Mouse (Mus musculus): ENCODE measurements at regions not wholly inside any gene's neighbourhood (a gene's known extent, or its start where the extent isn't known, plus 50 kb on each side); places are given as distances from the start of the nearest gene placed in this dataset.

DNA sequence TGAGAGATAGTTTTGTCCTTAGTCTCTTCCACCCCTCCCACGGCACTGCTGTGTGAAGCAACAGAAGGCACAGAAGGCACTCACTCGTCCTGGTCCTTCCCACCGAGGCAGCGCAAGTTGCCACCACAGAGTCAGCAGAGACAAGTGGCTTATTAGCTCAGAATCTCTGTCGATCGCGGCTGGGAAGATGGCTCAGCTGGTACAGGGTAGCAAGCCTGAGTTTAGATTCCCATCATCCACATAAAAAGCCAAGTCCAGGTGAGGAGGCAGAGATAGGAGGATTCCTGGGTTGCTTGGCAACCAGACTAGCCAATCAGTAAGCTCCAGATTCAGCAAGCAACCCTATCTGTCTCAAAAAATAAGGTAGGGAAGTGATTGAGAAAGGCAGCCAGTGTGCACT lies 55.0 kb upstream of the Zfp706 start:
- Histone ChIP-seq H3K4me3 (replicated peaks; ENCODE audit: insufficient read depth, low read depth, low read length) (no peak overlapping the region), H3K27ac (ENCODE audit: insufficient read depth, low read length) (no peak overlapping the region), H3K4me1 (ENCODE audit: control insufficient read depth, insufficient read depth, low read length) (no peaks in the 10 kb centered on the region), H3K27me3 (ENCODE audit: control insufficient read depth, insufficient read depth, low read length) (no peaks in the 10 kb centered on the region)
- TF ChIP-seq CTCF (IDR thresholded peaks at IDR 0.05; ENCODE audit: borderline replicate concordance, insufficient read depth, low read depth, low read length) (no peak), POLR2A (IDR thresholded peaks at IDR 0.05; ENCODE audit: borderline replicate concordance, insufficient read depth, low read length) (no peak)
- 86% methylated on average over 7 of the region's 7 CpGs for WGBS
- no peak for DNase-seq

DNA sequence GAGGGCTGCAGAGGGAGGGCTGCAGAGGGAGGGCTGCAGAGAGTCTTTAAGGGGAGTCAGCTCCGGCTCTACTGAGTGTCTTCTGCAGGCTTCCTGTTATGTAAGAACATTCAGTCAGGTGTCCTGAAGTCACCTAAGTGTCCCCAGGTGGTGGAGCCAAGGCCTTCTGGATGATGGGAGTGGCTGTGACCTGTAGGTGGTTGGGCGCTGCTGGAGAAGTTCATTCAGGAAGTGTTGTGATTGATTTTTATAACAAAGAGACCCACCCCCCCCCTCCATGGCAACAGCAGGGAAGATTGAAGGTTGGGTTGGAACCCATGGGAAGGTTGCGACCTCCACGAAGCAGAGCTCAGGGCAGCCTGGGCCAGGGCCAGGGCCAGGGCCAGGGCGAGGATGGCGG lies 53.9 kb upstream of the Zfp706 start:
- no peaks in the 10 kb centered on the region for H3K4me1 ChIP-seq (ENCODE audit: control insufficient read depth, insufficient read depth, low read length)
- H3K4me3 ChIP-seq (replicated peaks; ENCODE audit: insufficient read depth, low read depth, low read length): no peak overlapping the region
- TF ChIP-seq POLR2A (IDR thresholded peaks at IDR 0.05; ENCODE audit: borderline replicate concordance, insufficient read depth, low read length): no peak
- no peak for TF ChIP-seq CTCF (IDR thresholded peaks at IDR 0.05; ENCODE audit: borderline replicate concordance, insufficient read depth, low read depth, low read length)
- no peaks in the 10 kb centered on the region for H3K27me3 ChIP-seq (ENCODE audit: control insufficient read depth, insufficient read depth, low read length)
- 83% methylated on average over 6 of the region's 6 CpGs for WGBS
- DNase-seq: no peak
- H3K27ac ChIP-seq (ENCODE audit: insufficient read depth, low read length): no peak overlapping the region

DNA sequence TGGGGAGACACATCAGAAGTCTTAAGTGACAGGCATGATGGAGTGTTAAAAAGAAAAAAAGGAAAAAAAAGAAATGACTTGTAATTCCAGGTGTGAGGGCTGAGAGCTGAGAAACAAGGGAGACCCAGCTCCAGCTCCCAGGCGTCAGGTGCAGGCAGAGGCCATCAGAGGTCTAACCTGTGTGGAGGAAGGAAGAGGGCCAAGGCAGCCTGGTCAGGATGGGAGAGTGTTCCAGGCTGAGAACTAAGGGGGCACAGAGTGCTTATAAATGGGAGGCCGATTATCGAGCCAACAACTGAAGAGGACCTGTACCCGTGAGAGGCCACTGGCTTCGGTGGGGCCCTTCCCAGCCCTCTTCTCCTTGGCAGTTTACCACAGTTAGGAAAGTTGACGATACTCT lies 53.3 kb upstream of the Zfp706 start:
- WGBS: 83% methylated on average over 6 of the region's 6 CpGs
- Histone ChIP-seq H3K4me1 (ENCODE audit: control insufficient read depth, insufficient read depth, low read length) (no peaks in the 10 kb centered on the region), H3K27ac (ENCODE audit: insufficient read depth, low read length) (no peak overlapping the region), H3K27me3 (ENCODE audit: control insufficient read depth, insufficient read depth, low read length) (no peaks in the 10 kb centered on the region), H3K4me3 (replicated peaks; ENCODE audit: insufficient read depth, low read depth, low read length) (no peak overlapping the region)
- TF ChIP-seq CTCF (IDR thresholded peaks at IDR 0.05; ENCODE audit: borderline replicate concordance, insufficient read depth, low read depth, low read length) (no peak), POLR2A (IDR thresholded peaks at IDR 0.05; ENCODE audit: borderline replicate concordance, insufficient read depth, low read length) (no peak)
- DNase-seq: no peak
